Mouse (Mus musculus) lung, embryonic 14.5 days (tissue): ENCODE data around the gene Agbl4. TPM values are rescaled to one million over a fixed set of nuclear protein-coding genes. Genes with fewer than 3 reads are reported as not detected.

Experiments
- ATAC-seq: fragments of 200-750 bp; cut with Nextera tagmentation; 2 replicates; pipeline ENCODE4 v1.8.0; 2017; ENCODE audit warnings: mild to moderate bottlenecking, moderate TSS enrichment, moderate library complexity; ENCODE audit not compliant: insufficient read depth
- DNase-seq: peaks from one replicate; pipeline ENCODE4 v3.0.0-alpha.2; 2015
- H3K27ac ChIP-seq: fragments of 300-500 bp; sonication (generic); 2 replicates; pipeline ENCODE4 v1.5.1; 2014; ENCODE audit warnings: low read depth, mild to moderate bottlenecking, moderate library complexity
- H3K27me3 ChIP-seq: fragments of 300-500 bp; sonication (generic); 2 replicates; pipeline ENCODE4 v1.6.1; 2014; ENCODE audit warnings: low read length, control low read depth; ENCODE audit not compliant: insufficient read depth
- H3K36me3 ChIP-seq: fragments of 300-500 bp; sonication (generic); 2 replicates; pipeline ENCODE4 v1.6.1; 2014; ENCODE audit warnings: control low read depth; ENCODE audit not compliant: insufficient read depth
- H3K4me1 ChIP-seq: fragments of 300-500 bp; sonication (generic); 2 replicates; pipeline ENCODE4 v1.6.1; 2014; ENCODE audit warnings: antibody characterized with exemption, control low read depth; ENCODE audit not compliant: insufficient read depth
- H3K4me2 ChIP-seq: fragments of 300-500 bp; sonication (generic); 2 replicates; pipeline ENCODE4 v1.6.1; 2014; ENCODE audit warnings: mild to moderate bottlenecking
- H3K4me3 ChIP-seq: fragments of 300-500 bp; sonication (generic); 2 replicates; pipeline ENCODE4 v1.5.1; 2014; ENCODE audit warnings: low read depth, low read length
- H3K9ac ChIP-seq: fragments of 300-500 bp; sonication (generic); 2 replicates; pipeline ENCODE4 v1.6.1; 2014
- H3K9me3 ChIP-seq: fragments of 300-500 bp; sonication (generic); 2 replicates; pipeline ENCODE4 v1.6.1; 2016; ENCODE audit warnings: low read depth, low read length, control low read depth
- CTCF ChIP-seq: IDR thresholded peaks from 2 replicates; pipeline ENCODE4 v1.5.1; 2016; ENCODE audit warnings: antibody characterized with exemption, low read depth
- WGBS: fragments of 180-500 bp; shearing (Covaris S2); extraction: QIAGEN DNeasy Blood & Tissue Kit; methylation state at CpG from one replicate; pipeline ENCODE4 v1.1.7; 2014; 5-methylcytosine and 5-hydroxymethylcytosine counted together
- polyA plus RNA-seq: library from polyadenylated mRNA; unstranded; fragments of >200 nt; fragmentation: Nextera tagmentation; extraction: Ambion mirVana; gene quantifications from 2 replicates; pipeline ENCODE4 v1.2.1, GENCODE M21; 2014

Agbl4 gene
- polyA plus RNA-seq, 1 experiment from 2014 or later, result 0.34 TPM

GRCm38 (mm10) chr4:110427653-110428052 lies 30.2 kb downstream of the Agbl4 start:
- no peak for TF ChIP-seq CTCF
- H3K36me3 ChIP-seq, result no peaks in the 10 kb centered on the region
- H3K4me2 ChIP-seq, result no peak overlapping the region
- no peaks in the 10 kb centered on the region for H3K4me1 ChIP-seq
- H3K9me3 ChIP-seq, result no peaks in the 10 kb centered on the region
- no peaks in the 10 kb centered on the region for H3K27me3 ChIP-seq
- H3K4me3 ChIP-seq, result no peak overlapping the region
- no peak for DNase-seq
- no peak for ATAC-seq
- no peak overlapping the region for H3K27ac ChIP-seq
- no peak overlapping the region for H3K9ac ChIP-seq

GRCm38 (mm10) chr4:110494371-110494770 lies 96.9 kb downstream of the Agbl4 start:
- no peak overlapping the region for H3K9ac ChIP-seq
- peak; percentile 43; the same call in 1 of the 2 replicates for TF ChIP-seq CTCF
- no peaks in the 10 kb centered on the region for H3K27me3 ChIP-seq
- WGBS, result 41% methylated on average over 1 of the region's 1 CpGs
- ATAC-seq (no peak), DNase-seq (peak; percentile 3)
- no peaks in the 10 kb centered on the region for H3K9me3 ChIP-seq
- H3K36me3 ChIP-seq, result no peaks in the 10 kb centered on the region
- H3K4me1 ChIP-seq, result no peaks in the 10 kb centered on the region
- H3K27ac ChIP-seq, result no peak overlapping the region
- H3K4me3 ChIP-seq, result no peak overlapping the region
- no peak overlapping the region for H3K4me2 ChIP-seq

GRCm38 (mm10) chr4:110529804-110530203 lies 132.3 kb downstream of the Agbl4 start:
- H3K4me3 ChIP-seq, result no peak overlapping the region
- no peaks in the 10 kb centered on the region for H3K9me3 ChIP-seq
- 82% methylated on average over 4 of the region's 4 CpGs for WGBS
- H3K4me2 ChIP-seq, result no peak overlapping the region
- no peaks in the 10 kb centered on the region for H3K4me1 ChIP-seq
- H3K9ac ChIP-seq, result no peak overlapping the region
- TF ChIP-seq CTCF, result no peak
- H3K36me3 ChIP-seq, result no peaks in the 10 kb centered on the region
- H3K27me3 ChIP-seq, result no peaks in the 10 kb centered on the region
- no peak overlapping the region for H3K27ac ChIP-seq
- DNase-seq, result no peak
- ATAC-seq, result no peak

GRCm38 (mm10) chr4:110549223-110549622 lies 151.8 kb downstream of the Agbl4 start:
- no peaks in the 10 kb centered on the region for H3K27me3 ChIP-seq
- no peak for ATAC-seq
- H3K36me3 ChIP-seq, result no peaks in the 10 kb centered on the region
- H3K27ac ChIP-seq, result no peak overlapping the region
- no peaks in the 10 kb centered on the region for H3K4me1 ChIP-seq
- no peaks in the 10 kb centered on the region for H3K9me3 ChIP-seq
- no peak overlapping the region for H3K9ac ChIP-seq
- no peak for DNase-seq
- no peak overlapping the region for H3K4me3 ChIP-seq
- no peak overlapping the region for H3K4me2 ChIP-seq
- TF ChIP-seq CTCF, result no peak
- whole genome bisulfite sequencing, result 53% methylated on average over 3 of the region's 3 CpGs

GRCm38 (mm10) chr4:110597726-110598283 lies 200.3 kb downstream of the Agbl4 start:
- WGBS, result 61% methylated on average over 4 of the region's 4 CpGs
- ATAC-seq, result no peak
- TF ChIP-seq CTCF, result no peak
- Histone ChIP-seq H3K27ac (no peak overlapping the region), H3K4me1 (no peaks in the 10 kb centered on the region), H3K4me3 (no peak overlapping the region), H3K27me3 (no peaks in the 10 kb centered on the region), H3K9ac (no peak overlapping the region), H3K36me3 (no peaks in the 10 kb centered on the region), H3K4me2 (no peak overlapping the region), H3K9me3 (no peaks in the 10 kb centered on the region)
- DNase-seq, result no peak

GRCm38 (mm10) chr4:110641417-110641816 lies 244.0 kb downstream of the Agbl4 start:
- Histone ChIP-seq H3K9me3 (no peaks in the 10 kb centered on the region), H3K27me3 (no peaks in the 10 kb centered on the region), H3K36me3 (no peaks in the 10 kb centered on the region), H3K27ac (no peak overlapping the region), H3K4me2 (no peak overlapping the region), H3K9ac (no peak overlapping the region), H3K4me1 (no peaks in the 10 kb centered on the region), H3K4me3 (no peak overlapping the region)
- 92% methylated on average over 3 of the region's 3 CpGs for WGBS
- ATAC-seq (no peak), DNase-seq (no peak)
- TF ChIP-seq CTCF, result no peak

GRCm38 (mm10) chr4:110662940-110663339 lies 265.5 kb downstream of the Agbl4 start:
- Histone ChIP-seq H3K9ac (no peak overlapping the region), H3K27ac (no peak overlapping the region), H3K9me3 (no peaks in the 10 kb centered on the region), H3K27me3 (no peaks in the 10 kb centered on the region), H3K4me1 (no peaks in the 10 kb centered on the region), H3K4me2 (no peak overlapping the region), H3K36me3 (no peaks in the 10 kb centered on the region), H3K4me3 (no peak overlapping the region)
- WGBS, result 71% methylated on average over 2 of the region's 2 CpGs
- no peak for ATAC-seq
- no peak for TF ChIP-seq CTCF
- no peak for DNase-seq

- no peak for DNase-seq
- Histone ChIP-seq H3K27me3 (no peaks in the 10 kb centered on the region), H3K9ac (no peak overlapping the region), H3K9me3 (no peaks in the 10 kb centered on the region), H3K4me2 (no peak overlapping the region), H3K4me3 (no peak overlapping the region), H3K27ac (no peak overlapping the region), H3K4me1 (no peaks in the 10 kb centered on the region), H3K36me3 (no peaks in the 10 kb centered on the region)
- TF ChIP-seq CTCF, result no peak
- ATAC-seq, result no peak
- 69% methylated on average over 1 of the region's 1 CpGs for WGBS
These were observed 276.7 kb downstream of the Agbl4 start for GRCm38 (mm10) chr4:110674121-110674520.
